Mouse (Mus musculus): ENCODE data around the gene Inha. TPM values are rescaled to one million over a fixed set of nuclear protein-coding genes. Genes with fewer than 3 reads are reported as not detected.

Gene Inha
- polyA plus RNA-seq, 1 experiment from 2014 or later, result 4.1 TPM

- H3K9me3 ChIP-seq (replicated peaks; ENCODE audit: control insufficient read depth, low read length), result no peaks in the 10 kb centered on the region
- peak overlapping the region; percentile 76 for H3K4me2 ChIP-seq (ENCODE audit: low read depth, low read length)
- H3K9ac ChIP-seq (ENCODE audit: low read length), result peak overlapping the region; percentile 94
- peaks cover 31% of the 10 kb centered on the region for H3K4me1 ChIP-seq (ENCODE audit: control insufficient read depth, insufficient read depth, low read length)
- H3K36me3 ChIP-seq (ENCODE audit: control insufficient read depth, insufficient read depth), result peaks cover 16% of the 10 kb centered on the region; the same call in 1 of the 2 replicates
- no peak for ATAC-seq (replicated peaks; ENCODE audit: extremely low read depth, insufficient read depth, low FRiP score)
- H3K27ac ChIP-seq (ENCODE audit: low read length), result peak overlapping the region; percentile 90; the same call in 1 of the 2 replicates
- H3K4me3 ChIP-seq (ENCODE audit: low read length), result peak overlapping the region; percentile 81
- 95% methylated on average over 13 of the region's 13 CpGs for WGBS
- H3K27me3 ChIP-seq (ENCODE audit: control insufficient read depth, insufficient read depth, low read length), result no peaks in the 10 kb centered on the region
Measured at GRCm38 (mm10) chr1:75547351-75547750, 40.5 kb downstream of the Inha start.

- Histone ChIP-seq H3K9ac (ENCODE audit: low read length) (no peak overlapping the region), H3K9me3 (replicated peaks; ENCODE audit: control insufficient read depth, low read length) (no peaks in the 10 kb centered on the region), H3K36me3 (ENCODE audit: control insufficient read depth, insufficient read depth) (peaks cover 20% of the 10 kb centered on the region; the same call in 1 of the 2 replicates), H3K27ac (ENCODE audit: low read length) (0 out of 2 replicates have a peak overlapping the region, but pooled peaks have one; percentile 2), H3K4me2 (ENCODE audit: low read depth, low read length) (no peak overlapping the region), H3K27me3 (ENCODE audit: control insufficient read depth, insufficient read depth, low read length) (no peaks in the 10 kb centered on the region), H3K4me3 (ENCODE audit: low read length) (no peak overlapping the region), H3K4me1 (ENCODE audit: control insufficient read depth, insufficient read depth, low read length) (peaks cover 31% of the 10 kb centered on the region)
- WGBS, result 95% methylated on average over 3 of the region's 3 CpGs
- ATAC-seq (replicated peaks; ENCODE audit: extremely low read depth, insufficient read depth, low FRiP score), result no peak
Measured at GRCm38 (mm10) chr1:75548083-75548482, 41.2 kb downstream of the Inha start.

- Histone ChIP-seq H3K27me3 (ENCODE audit: control insufficient read depth, insufficient read depth, low read length) (no peaks in the 10 kb centered on the region), H3K4me2 (ENCODE audit: low read depth, low read length) (peak overlapping the region; percentile 45), H3K36me3 (ENCODE audit: control insufficient read depth, insufficient read depth) (peaks cover 20% of the 10 kb centered on the region; the same call in 1 of the 2 replicates), H3K4me1 (ENCODE audit: control insufficient read depth, insufficient read depth, low read length) (peaks cover 31% of the 10 kb centered on the region), H3K27ac (ENCODE audit: low read length) (peak overlapping the region; percentile 80), H3K4me3 (ENCODE audit: low read length) (no peak overlapping the region), H3K9me3 (replicated peaks; ENCODE audit: control insufficient read depth, low read length) (no peaks in the 10 kb centered on the region), H3K9ac (ENCODE audit: low read length) (peak overlapping the region; percentile 52; the same call in 1 of the 2 replicates)
- WGBS, result 83% methylated on average over 17 of the region's 17 CpGs
- ATAC-seq (replicated peaks; ENCODE audit: extremely low read depth, insufficient read depth, low FRiP score), result no peak
Measured at GRCm38 (mm10) chr1:75548871-75549270, 42.0 kb downstream of the Inha start.

- Histone ChIP-seq H3K36me3 (ENCODE audit: control insufficient read depth, insufficient read depth) (peaks cover 24% of the 10 kb centered on the region; the same call in 1 of the 2 replicates), H3K4me1 (ENCODE audit: control insufficient read depth, insufficient read depth, low read length) (peaks cover 31% of the 10 kb centered on the region), H3K4me2 (ENCODE audit: low read depth, low read length) (peak overlapping the region; percentile 45), H3K4me3 (ENCODE audit: low read length) (peak overlapping the region; percentile 11; the same call in 1 of the 2 replicates), H3K9me3 (replicated peaks; ENCODE audit: control insufficient read depth, low read length) (no peaks in the 10 kb centered on the region), H3K27me3 (ENCODE audit: control insufficient read depth, insufficient read depth, low read length) (no peaks in the 10 kb centered on the region), H3K27ac (ENCODE audit: low read length) (peak overlapping the region; percentile 80), H3K9ac (ENCODE audit: low read length) (peak overlapping the region; percentile 56)
- peak; percentile 10; the same call in 1 of the 2 replicates for ATAC-seq (replicated peaks; ENCODE audit: extremely low read depth, insufficient read depth, low FRiP score)
- 56% methylated on average over 17 of the region's 17 CpGs for WGBS
Measured at GRCm38 (mm10) chr1:75549289-75550279, 42.7 kb downstream of the Inha start.

- Histone ChIP-seq H3K4me3 (ENCODE audit: low read length) (no peak overlapping the region), H3K4me1 (ENCODE audit: control insufficient read depth, insufficient read depth, low read length) (peaks cover 28% of the 10 kb centered on the region), H3K9ac (ENCODE audit: low read length) (no peak overlapping the region), H3K9me3 (replicated peaks; ENCODE audit: control insufficient read depth, low read length) (no peaks in the 10 kb centered on the region), H3K4me2 (ENCODE audit: low read depth, low read length) (no peak overlapping the region), H3K36me3 (ENCODE audit: control insufficient read depth, insufficient read depth) (peaks cover 31% of the 10 kb centered on the region), H3K27ac (ENCODE audit: low read length) (no peak overlapping the region), H3K27me3 (ENCODE audit: control insufficient read depth, insufficient read depth, low read length) (no peaks in the 10 kb centered on the region)
- no peak for ATAC-seq (replicated peaks; ENCODE audit: extremely low read depth, insufficient read depth, low FRiP score)
- WGBS, result 82% methylated on average over 15 of the region's 15 CpGs
Measured at GRCm38 (mm10) chr1:75550586-75550985, 43.7 kb downstream of the Inha start.

- Histone ChIP-seq H3K36me3 (ENCODE audit: control insufficient read depth, insufficient read depth) (peaks cover 34% of the 10 kb centered on the region), H3K4me2 (ENCODE audit: low read depth, low read length) (no peak overlapping the region), H3K9me3 (replicated peaks; ENCODE audit: control insufficient read depth, low read length) (no peaks in the 10 kb centered on the region), H3K4me1 (ENCODE audit: control insufficient read depth, insufficient read depth, low read length) (peaks cover 17% of the 10 kb centered on the region), H3K27ac (ENCODE audit: low read length) (no peak overlapping the region), H3K27me3 (ENCODE audit: control insufficient read depth, insufficient read depth, low read length) (no peaks in the 10 kb centered on the region), H3K4me3 (ENCODE audit: low read length) (no peak overlapping the region), H3K9ac (ENCODE audit: low read length) (no peak overlapping the region)
- no peak for ATAC-seq (replicated peaks; ENCODE audit: extremely low read depth, insufficient read depth, low FRiP score)
- 84% methylated on average over 7 of the region's 7 CpGs for WGBS
Measured at GRCm38 (mm10) chr1:75555680-75556079, 48.8 kb downstream of the Inha start.

GRCm38 (mm10) chr1:75556143-75556781 is 49.4 kb downstream of the Inha start:
- H3K4me1 ChIP-seq (ENCODE audit: control insufficient read depth, insufficient read depth, low read length), result peaks cover 23% of the 10 kb centered on the region
- no peak overlapping the region for H3K27ac ChIP-seq (ENCODE audit: low read length)
- no peak for ATAC-seq (replicated peaks; ENCODE audit: extremely low read depth, insufficient read depth, low FRiP score)
- no peak overlapping the region for H3K4me2 ChIP-seq (ENCODE audit: low read depth, low read length)
- WGBS, result 69% methylated on average over 9 of the region's 9 CpGs
- H3K27me3 ChIP-seq (ENCODE audit: control insufficient read depth, insufficient read depth, low read length), result no peaks in the 10 kb centered on the region
- H3K36me3 ChIP-seq (ENCODE audit: control insufficient read depth, insufficient read depth), result peaks cover 30% of the 10 kb centered on the region
- H3K4me3 ChIP-seq (ENCODE audit: low read length), result no peak overlapping the region
- H3K9me3 ChIP-seq (replicated peaks; ENCODE audit: control insufficient read depth, low read length), result no peaks in the 10 kb centered on the region
- no peak overlapping the region for H3K9ac ChIP-seq (ENCODE audit: low read length)

- H3K27me3 ChIP-seq (ENCODE audit: control insufficient read depth, insufficient read depth, low read length), result no peaks in the 10 kb centered on the region
- WGBS, result 89% methylated on average over 7 of the region's 7 CpGs
- H3K4me3 ChIP-seq (ENCODE audit: low read length), result no peak overlapping the region
- no peak for ATAC-seq (replicated peaks; ENCODE audit: extremely low read depth, insufficient read depth, low FRiP score)
- H3K27ac ChIP-seq (ENCODE audit: low read length), result no peak overlapping the region
- no peaks in the 10 kb centered on the region for H3K9me3 ChIP-seq (replicated peaks; ENCODE audit: control insufficient read depth, low read length)
- H3K4me1 ChIP-seq (ENCODE audit: control insufficient read depth, insufficient read depth, low read length), result peaks cover 31% of the 10 kb centered on the region
- no peak overlapping the region for H3K9ac ChIP-seq (ENCODE audit: low read length)
- H3K4me2 ChIP-seq (ENCODE audit: low read depth, low read length), result no peak overlapping the region
- peaks cover 24% of the 10 kb centered on the region for H3K36me3 ChIP-seq (ENCODE audit: control insufficient read depth, insufficient read depth)
Measured at GRCm38 (mm10) chr1:75557041-75557440, 50.2 kb downstream of the Inha start.

All from heart, embryonic 16.5 days (tissue).